Mouse (Mus musculus): ENCODE data around the gene Mttp.

DNA sequence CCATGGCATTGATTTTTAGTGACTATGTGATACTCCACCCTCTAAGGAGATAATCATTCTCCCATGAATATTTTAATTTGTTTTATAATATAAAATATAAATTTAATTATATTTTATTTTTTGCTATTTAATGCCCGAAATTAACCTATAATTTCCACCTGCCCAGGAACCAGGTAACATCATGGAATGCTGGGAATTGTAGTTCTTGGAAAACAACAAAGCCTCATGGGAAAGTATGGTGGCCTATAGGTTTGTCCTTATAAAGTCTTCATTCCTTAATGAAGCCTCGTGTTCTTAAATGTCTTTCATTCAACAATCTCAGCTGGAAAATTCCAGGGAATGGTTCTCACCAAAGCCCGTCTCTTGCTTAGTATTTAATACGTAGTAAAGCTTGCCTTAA lies 10.3 kb upstream of the Mttp start:
- no peak for TF ChIP-seq CTCF (IDR thresholded peaks at IDR 0.05; ENCODE audit: borderline replicate concordance, extremely low read depth, insufficient read depth, insufficient read length)
- TF ChIP-seq POLR2A (IDR thresholded peaks at IDR 0.05; ENCODE audit: borderline replicate concordance, extremely low read depth, insufficient read depth, insufficient read length, poor library complexity, severe bottlenecking): no peak
